Mouse (Mus musculus) lung, postnatal 0 days (tissue): Measurements from ENCODE around the gene Rab44. TPM values are rescaled to one million over a fixed set of nuclear protein-coding genes. Genes with fewer than 3 reads are reported as not detected.

ENCODE experiments used
- ATAC-seq: fragments of 200-750 bp; cut with Nextera tagmentation; 2 replicates; pipeline ENCODE4 v1.8.0; 2017; ENCODE audit warnings: moderate library complexity
- DNase-seq: peaks from one replicate; pipeline ENCODE4 v3.0.0-alpha.2; 2016; ENCODE audit warnings: low spot score
- H3K27ac ChIP-seq: fragments of 300-500 bp; sonication (generic); 2 replicates; pipeline ENCODE4 v1.5.1; 2014; ENCODE audit warnings: antibody characterized with exemption, mild to moderate bottlenecking, low read length, mixed read lengths
- H3K27me3 ChIP-seq: fragments of 300-500 bp; sonication (generic); replicated peaks from 2 replicates; pipeline ENCODE4 v1.6.1; 2014; ENCODE audit warnings: low read length, mixed read lengths; ENCODE audit not compliant: insufficient read depth
- H3K36me3 ChIP-seq: fragments of 300-500 bp; sonication (generic); 2 replicates; pipeline ENCODE4 v1.6.1; 2014; ENCODE audit warnings: low read length, mixed read lengths; ENCODE audit not compliant: insufficient read depth
- H3K4me1 ChIP-seq: fragments of 300-500 bp; sonication (generic); 2 replicates; pipeline ENCODE4 v1.6.1; 2014; ENCODE audit warnings: antibody characterized with exemption, low read depth, low read length, mixed read lengths; ENCODE audit not compliant: insufficient read depth
- H3K4me2 ChIP-seq: fragments of 300-500 bp; sonication (generic); replicated peaks from 2 replicates; pipeline ENCODE4 v1.6.1; 2014; ENCODE audit warnings: low read depth, mild to moderate bottlenecking, low read length, moderate library complexity, mixed read lengths
- H3K4me3 ChIP-seq: fragments of 300-500 bp; sonication (generic); 2 replicates; pipeline ENCODE4 v1.5.1; 2014; ENCODE audit warnings: low read depth, low read length
- H3K9ac ChIP-seq: fragments of 300-500 bp; sonication (generic); replicated peaks from 2 replicates; pipeline ENCODE4 v1.6.1; 2014; ENCODE audit warnings: low read depth, mild to moderate bottlenecking
- H3K9me3 ChIP-seq: fragments of 300-500 bp; sonication (generic); 2 replicates; pipeline ENCODE4 v1.6.1; 2016; ENCODE audit warnings: low read length, mixed read lengths
- CTCF ChIP-seq: IDR thresholded peaks from 2 replicates; pipeline ENCODE4 v1.5.1; 2016; ENCODE audit warnings: antibody characterized with exemption, mild to moderate bottlenecking
- EP300 ChIP-seq: IDR thresholded peaks from 2 replicates; pipeline ENCODE4 v1.6.1; 2016; ENCODE audit warnings: antibody characterized with exemption, mild to moderate bottlenecking, control low read depth
- WGBS: fragments of 180-500 bp; shearing (Covaris S2); extraction: QIAGEN DNeasy Blood & Tissue Kit; methylation state at CpG from one replicate; pipeline ENCODE4 v1.1.7; 2014; 5-methylcytosine and 5-hydroxymethylcytosine counted together
- polyA plus RNA-seq: library from polyadenylated mRNA; unstranded; fragments of >200 nt; fragmentation: Nextera tagmentation; extraction: Ambion mirVana; gene quantifications from 2 replicates; pipeline ENCODE4 v1.2.1, GENCODE M21; 2015

The Rab44 gene
- polyA plus RNA-seq, 1 experiment from 2014 or later: 1.0 TPM

DNA sequence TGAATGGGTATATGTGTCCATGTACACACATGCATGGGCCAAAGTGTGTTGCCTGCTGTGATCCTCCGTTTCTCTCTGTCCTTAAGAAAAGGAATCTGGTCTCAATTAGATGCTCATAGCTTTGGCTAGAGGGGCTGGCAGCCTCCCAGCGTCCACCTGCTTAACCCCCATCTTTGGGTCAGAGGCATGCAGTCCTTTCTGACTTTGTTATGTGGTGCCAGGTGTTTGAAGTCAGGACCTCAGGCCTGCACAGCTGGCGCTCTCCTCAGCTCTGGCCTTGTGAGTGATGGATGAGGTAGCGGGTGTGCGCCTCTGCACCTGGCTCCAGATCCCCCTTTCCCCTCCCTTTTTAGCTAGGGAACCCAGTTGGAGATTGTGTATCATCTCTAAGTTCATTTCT, 4.1 kb downstream of the Rab44 start:
- no peaks in the 10 kb centered on the region for H3K36me3 ChIP-seq
- no peak overlapping the region for H3K4me2 ChIP-seq
- no peak overlapping the region for H3K9ac ChIP-seq
- H3K27ac ChIP-seq: no peak overlapping the region
- H3K4me3 ChIP-seq: no peak overlapping the region
- WGBS: 49% methylated on average over 5 of the region's 5 CpGs
- TF ChIP-seq CTCF (no peak), EP300 (no peak)
- ATAC-seq: no peak
- H3K9me3 ChIP-seq: no peaks in the 10 kb centered on the region
- H3K27me3 ChIP-seq: no peaks in the 10 kb centered on the region
- H3K4me1 ChIP-seq: no peaks in the 10 kb centered on the region
- DNase-seq: no peak

DNA sequence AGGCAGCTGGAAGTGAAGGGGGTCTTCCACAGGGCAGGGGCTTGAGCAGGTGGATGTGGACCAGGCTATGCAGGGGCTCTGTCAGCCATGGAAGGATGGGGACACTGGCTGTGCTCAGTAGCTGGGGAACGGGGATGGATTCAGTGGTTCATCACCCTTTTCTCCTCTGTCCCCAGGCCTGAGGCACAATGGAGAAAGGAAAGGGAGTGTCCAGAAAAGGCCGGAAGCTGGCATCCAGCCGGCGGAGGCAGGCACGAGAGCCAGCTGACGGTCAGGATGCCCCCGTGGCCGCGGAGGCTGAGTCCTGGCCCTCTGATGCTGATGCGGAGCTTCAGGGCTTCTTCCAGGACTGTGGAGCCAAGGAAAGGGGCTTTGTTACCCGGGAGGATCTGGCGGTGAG, 6.7 kb downstream of the Rab44 start:
- Histone ChIP-seq H3K4me3 (no peak overlapping the region), H3K4me1 (no peaks in the 10 kb centered on the region), H3K27ac (no peak overlapping the region; the same call in 1 of the 2 replicates), H3K36me3 (no peaks in the 10 kb centered on the region), H3K9me3 (no peaks in the 10 kb centered on the region), H3K4me2 (no peak overlapping the region), H3K9ac (no peak overlapping the region), H3K27me3 (no peaks in the 10 kb centered on the region)
- WGBS: 56% methylated on average over 12 of the region's 12 CpGs
- ATAC-seq (peak; percentile 46; the same call in 1 of the 2 replicates), DNase-seq (peak; percentile 43)
- TF ChIP-seq CTCF: no peak

DNA sequence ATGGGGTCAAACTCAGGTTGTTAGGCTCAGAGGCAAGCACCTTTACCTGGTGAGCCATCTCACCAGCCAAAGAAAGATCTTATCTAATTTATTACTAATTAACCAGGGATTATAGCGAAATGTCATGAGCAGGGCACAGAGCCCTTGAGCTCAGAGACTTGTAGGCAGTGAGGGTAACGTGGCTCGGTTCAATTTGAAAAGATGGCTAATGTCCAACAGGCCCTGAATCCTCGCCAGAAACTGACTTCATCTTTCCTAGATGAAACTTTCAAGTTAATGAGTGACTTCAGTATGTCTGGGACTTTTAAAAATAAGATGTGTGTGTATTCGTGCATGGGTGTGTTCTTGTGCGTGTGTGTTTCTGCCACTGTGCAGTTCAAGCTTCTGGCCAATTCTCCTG, 8.9 kb downstream of the Rab44 start:
- H3K4me3 ChIP-seq: no peak overlapping the region
- WGBS: 22% methylated on average over 6 of the region's 6 CpGs
- no peaks in the 10 kb centered on the region for H3K4me1 ChIP-seq
- DNase-seq (no peak), ATAC-seq (peak; percentile 21; the same call in 1 of the 2 replicates)
- no peak overlapping the region for H3K4me2 ChIP-seq
- H3K36me3 ChIP-seq: no peaks in the 10 kb centered on the region
- no peaks in the 10 kb centered on the region for H3K27me3 ChIP-seq
- H3K9me3 ChIP-seq: no peaks in the 10 kb centered on the region
- TF ChIP-seq CTCF (no peak), EP300 (no peak)
- no peak overlapping the region for H3K9ac ChIP-seq
- H3K27ac ChIP-seq: no peak overlapping the region

DNA sequence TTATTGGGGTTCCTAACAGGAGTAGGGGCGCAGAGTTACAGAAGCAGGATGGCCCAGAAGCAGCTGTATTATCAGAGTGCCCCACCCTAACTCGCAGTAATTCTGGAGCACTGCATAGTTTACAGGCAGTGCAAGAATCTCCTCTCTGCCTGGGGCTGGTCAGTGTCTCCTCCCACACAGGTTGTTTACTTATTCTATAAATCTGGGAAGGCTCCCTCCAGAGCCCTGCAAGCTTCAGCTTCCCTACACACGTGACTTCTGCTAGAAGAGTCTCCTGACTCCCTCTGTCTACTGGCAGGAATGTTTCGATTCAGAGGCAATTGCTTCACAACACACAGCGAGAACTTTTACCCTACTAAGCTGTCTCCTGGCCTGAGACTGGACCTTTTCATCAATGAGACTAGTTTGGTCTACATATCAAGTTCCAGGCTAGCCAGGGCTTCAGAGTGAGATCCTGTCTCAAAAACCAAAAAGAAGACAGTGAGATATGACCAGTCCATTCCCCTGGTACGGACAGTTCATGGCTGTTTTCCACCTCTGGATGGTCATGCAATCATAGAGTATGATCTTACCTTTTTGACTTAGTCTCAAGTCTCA, 9.7 kb downstream of the Rab44 start:
- DNase-seq (peak; percentile 71), ATAC-seq (peak; percentile 83)
- WGBS: 34% methylated on average over 6 of the region's 6 CpGs

DNA sequence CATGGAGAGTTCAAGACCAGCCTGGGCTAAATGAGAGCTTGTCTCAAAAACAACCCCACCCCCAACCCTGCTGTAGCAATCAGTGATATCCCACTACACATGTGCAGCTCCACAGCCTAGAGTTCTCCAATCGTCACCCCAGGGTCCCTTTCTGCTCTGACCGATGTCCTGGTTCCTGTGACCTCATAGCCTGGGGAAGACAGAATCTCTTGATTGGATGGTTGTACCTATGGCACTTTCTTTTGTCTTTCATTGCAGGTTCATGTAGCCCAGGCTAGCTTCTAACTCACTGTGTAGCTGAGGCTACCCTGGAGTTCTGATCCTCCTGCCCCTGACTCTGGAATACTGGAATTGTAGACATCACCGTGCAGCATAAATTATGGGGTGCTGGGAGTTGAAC, 12.6 kb downstream of the Rab44 start:
- Histone ChIP-seq H3K27ac (no peak overlapping the region), H3K4me2 (no peak overlapping the region), H3K27me3 (no peaks in the 10 kb centered on the region), H3K4me1 (no peaks in the 10 kb centered on the region), H3K9me3 (no peaks in the 10 kb centered on the region), H3K4me3 (no peak overlapping the region), H3K9ac (no peak overlapping the region), H3K36me3 (no peaks in the 10 kb centered on the region)
- 92% methylated on average over 3 of the region's 3 CpGs for WGBS
- no peak for TF ChIP-seq CTCF
- no peak for DNase-seq
- no peak for ATAC-seq

More for the DNA sequence above, 9.7 kb downstream of the Rab44 start:
- Histone ChIP-seq H3K9ac (no peak overlapping the region), H3K4me3 (no peak overlapping the region), H3K4me2 (no peak overlapping the region), H3K27ac (no peak overlapping the region), H3K36me3 (no peaks in the 10 kb centered on the region), H3K27me3 (no peaks in the 10 kb centered on the region), H3K9me3 (no peaks in the 10 kb centered on the region), H3K4me1 (no peaks in the 10 kb centered on the region)
- TF ChIP-seq CTCF: no peak; the same call in 1 of the 2 replicates
- TF ChIP-seq EP300: no peak; the same call in 1 of the 2 replicates

DNA sequence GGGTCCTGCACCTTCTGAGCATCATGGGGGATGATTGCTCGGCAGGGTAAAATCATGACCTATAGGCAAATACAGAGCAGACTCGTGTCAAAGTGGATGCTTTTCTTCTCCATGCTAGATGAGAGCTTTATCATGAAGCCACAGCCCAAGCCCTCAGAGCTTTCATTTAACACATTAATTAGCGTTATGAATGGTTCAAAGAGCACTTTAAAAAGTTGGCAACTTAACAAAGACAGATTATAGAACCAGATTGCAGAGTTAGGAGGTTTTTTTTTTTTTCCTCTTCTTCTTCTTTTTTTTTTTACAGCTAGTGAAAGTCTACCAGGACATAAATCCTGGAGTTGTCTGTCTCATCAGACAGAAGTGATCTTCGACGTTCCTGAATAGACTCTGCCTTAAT, 15.4 kb downstream of the Rab44 start:
- Histone ChIP-seq H3K9me3 (no peaks in the 10 kb centered on the region), H3K27me3 (no peaks in the 10 kb centered on the region), H3K36me3 (no peaks in the 10 kb centered on the region), H3K4me2 (no peak overlapping the region), H3K9ac (no peak overlapping the region), H3K27ac (no peak overlapping the region), H3K4me1 (no peaks in the 10 kb centered on the region), H3K4me3 (no peak overlapping the region)
- DNase-seq (no peak), ATAC-seq (no peak)
- WGBS: 51% methylated on average over 5 of the region's 5 CpGs
- no peak for TF ChIP-seq EP300

DNA sequence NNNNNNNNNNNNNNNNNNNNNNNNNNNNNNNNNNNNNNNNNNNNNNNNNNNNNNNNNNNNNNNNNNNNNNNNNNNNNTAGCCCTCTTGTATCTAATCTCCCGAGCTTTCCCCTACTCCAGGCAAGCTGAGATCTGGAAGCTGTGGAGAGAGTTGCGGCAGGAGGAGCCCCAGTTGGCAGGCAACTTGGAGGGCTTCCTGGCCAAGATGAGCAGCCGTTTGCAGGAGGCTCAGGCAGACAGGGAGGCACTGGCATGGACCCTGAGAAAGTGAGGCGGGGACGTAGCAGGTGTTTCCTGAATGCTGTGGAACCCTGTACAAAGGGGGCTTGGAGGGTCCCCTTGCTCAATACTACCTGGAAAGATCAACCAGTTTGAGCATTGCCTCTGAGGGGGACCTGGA, 21.1 kb downstream of the Rab44 start:
- ATAC-seq: no peak
- TF ChIP-seq EP300: no peak

More for the DNA sequence above, 21.1 kb downstream of the Rab44 start:
- WGBS: 46% methylated on average over 5 of the region's 5 CpGs
- Histone ChIP-seq H3K9me3 (no peaks in the 10 kb centered on the region), H3K4me3 (no peak overlapping the region), H3K27me3 (no peaks in the 10 kb centered on the region), H3K36me3 (no peaks in the 10 kb centered on the region), H3K4me2 (no peak overlapping the region), H3K27ac (no peak overlapping the region), H3K4me1 (no peaks in the 10 kb centered on the region), H3K9ac (no peak overlapping the region)
- no peak for DNase-seq
